Mouse (Mus musculus): ENCODE measurements at regions not wholly inside any gene's neighbourhood (a gene's known extent, or its start where the extent isn't known, plus 50 kb on each side); places are given as distances from the start of the nearest gene placed in this dataset.
A peak's percentile ranks its signal among the peaks of the same experiment; 100 is the strongest.

GRCm38 (mm10) chr1:92371357-92371981 lies 102.2 kb downstream of the Ndufa10 start:
- H3K36me3 ChIP-seq (ENCODE audit: control insufficient read depth, insufficient read depth, low read length): no peaks in the 10 kb centered on the region
- TF ChIP-seq POLR2A (IDR thresholded peaks at IDR 0.05; ENCODE audit: control insufficient read depth, low read depth, low read length) (no peak), CTCF (IDR thresholded peaks at IDR 0.05; ENCODE audit: control insufficient read depth, insufficient read depth, insufficient replicate concordance, low read depth, low read length) (no peak)
- H3K27me3 ChIP-seq (ENCODE audit: control insufficient read depth, insufficient read depth, low read length): no peaks in the 10 kb centered on the region
- H3K4me3 ChIP-seq (ENCODE audit: control insufficient read depth, low read depth, low read length): no peak overlapping the region
- H3K4me1 ChIP-seq (ENCODE audit: control insufficient read depth, insufficient read depth, low read length): peaks cover 6% of the 10 kb centered on the region
- H3K27ac ChIP-seq (ENCODE audit: control insufficient read depth, insufficient read depth, low read depth, low read length): no peak overlapping the region

GRCm38 (mm10) chr1:92370842-92371241 lies 102.8 kb downstream of the Ndufa10 start:
- Histone ChIP-seq H3K4me1 (ENCODE audit: control insufficient read depth, insufficient read depth, low read length) (peaks cover 6% of the 10 kb centered on the region), H3K4me3 (ENCODE audit: control insufficient read depth, low read depth, low read length) (no peak overlapping the region), H3K36me3 (ENCODE audit: control insufficient read depth, insufficient read depth, low read length) (no peaks in the 10 kb centered on the region), H3K27me3 (ENCODE audit: control insufficient read depth, insufficient read depth, low read length) (no peaks in the 10 kb centered on the region), H3K27ac (ENCODE audit: control insufficient read depth, insufficient read depth, low read depth, low read length) (no peak overlapping the region)
- no peak for TF ChIP-seq CTCF (IDR thresholded peaks at IDR 0.05; ENCODE audit: control insufficient read depth, insufficient read depth, insufficient replicate concordance, low read depth, low read length)
- no peak for TF ChIP-seq POLR2A (IDR thresholded peaks at IDR 0.05; ENCODE audit: control insufficient read depth, low read depth, low read length)

- no peaks in the 10 kb centered on the region for H3K27me3 ChIP-seq (ENCODE audit: control insufficient read depth, insufficient read depth, low read length)
- peaks cover 6% of the 10 kb centered on the region for H3K4me1 ChIP-seq (ENCODE audit: control insufficient read depth, insufficient read depth, low read length)
- no peaks in the 10 kb centered on the region for H3K36me3 ChIP-seq (ENCODE audit: control insufficient read depth, insufficient read depth, low read length)
- H3K4me3 ChIP-seq (ENCODE audit: control insufficient read depth, low read depth, low read length): no peak overlapping the region
- H3K27ac ChIP-seq (ENCODE audit: control insufficient read depth, insufficient read depth, low read depth, low read length): no peak overlapping the region
- TF ChIP-seq CTCF (IDR thresholded peaks at IDR 0.05; ENCODE audit: control insufficient read depth, insufficient read depth, insufficient replicate concordance, low read depth, low read length) (no peak), POLR2A (IDR thresholded peaks at IDR 0.05; ENCODE audit: control insufficient read depth, low read depth, low read length) (no peak)
Measured at GRCm38 (mm10) chr1:92369972-92370371, 103.7 kb downstream of the Ndufa10 start.

DNA sequence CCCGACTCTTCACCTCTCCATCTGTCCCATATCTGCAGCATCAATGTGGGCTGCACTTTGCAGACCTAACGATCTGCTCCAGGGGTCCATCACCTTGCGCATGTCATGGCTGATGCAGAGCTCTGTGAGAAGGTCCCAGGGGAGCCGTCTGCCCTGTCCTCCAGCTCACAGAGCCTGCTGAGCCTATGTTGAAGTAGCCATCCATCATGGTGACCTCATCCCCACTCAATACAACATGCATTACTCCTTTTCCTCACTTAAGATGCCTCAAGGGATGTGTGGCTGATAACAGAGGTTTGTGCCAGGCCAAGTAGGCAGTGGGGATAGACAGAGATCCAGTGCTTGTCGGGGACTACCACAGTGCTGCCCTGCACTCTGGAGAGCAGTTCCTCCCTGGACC lies 107.4 kb downstream of the Ndufa10 start:
- Histone ChIP-seq H3K4me1 (ENCODE audit: control insufficient read depth, insufficient read depth, low read length) (no peaks in the 10 kb centered on the region; the same call in 1 of the 2 replicates), H3K27ac (ENCODE audit: control insufficient read depth, insufficient read depth, low read depth, low read length) (no peak overlapping the region), H3K27me3 (ENCODE audit: control insufficient read depth, insufficient read depth, low read length) (no peaks in the 10 kb centered on the region), H3K4me3 (ENCODE audit: control insufficient read depth, low read depth, low read length) (no peak overlapping the region), H3K36me3 (ENCODE audit: control insufficient read depth, insufficient read depth, low read length) (no peaks in the 10 kb centered on the region)
- no peak for TF ChIP-seq POLR2A (IDR thresholded peaks at IDR 0.05; ENCODE audit: control insufficient read depth, low read depth, low read length)
- TF ChIP-seq CTCF (IDR thresholded peaks at IDR 0.05; ENCODE audit: control insufficient read depth, insufficient read depth, insufficient replicate concordance, low read depth, low read length): no peak

DNA sequence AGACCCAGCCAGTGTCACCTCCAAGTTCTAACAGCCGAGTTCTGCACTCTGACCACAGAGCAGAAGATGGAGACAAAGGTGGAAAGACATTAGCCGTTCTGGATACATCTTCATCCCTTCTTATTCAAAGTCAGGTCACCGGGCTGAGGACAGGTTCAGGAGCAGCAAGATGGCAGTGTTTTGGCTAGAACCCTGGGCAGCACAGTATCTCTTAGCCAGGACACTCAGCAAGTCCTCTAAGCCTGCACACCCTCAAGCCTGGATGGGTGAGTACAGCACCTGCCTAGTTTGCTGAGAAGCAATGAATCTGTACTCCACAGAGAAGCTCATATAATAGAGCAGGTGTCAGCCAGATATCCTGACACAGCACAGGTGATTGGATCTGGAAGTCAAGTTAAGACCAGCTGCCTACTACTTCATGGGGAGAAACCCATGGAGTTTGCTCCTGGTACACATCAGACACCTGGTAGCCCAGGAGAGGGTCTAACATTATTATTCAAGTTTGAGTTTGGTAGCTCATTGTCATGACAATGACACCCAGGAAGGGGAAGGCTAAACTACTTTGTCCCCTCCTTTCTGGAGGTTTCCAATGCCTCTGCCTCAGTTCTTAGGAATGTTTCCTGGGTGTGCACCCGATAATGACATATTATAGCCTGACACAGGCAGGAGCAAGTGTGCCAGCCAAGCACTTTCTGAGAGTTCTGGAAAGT lies 108.1 kb downstream of the Ndufa10 start:
- Histone ChIP-seq H3K27me3 (ENCODE audit: control insufficient read depth, insufficient read depth, low read length) (no peaks in the 10 kb centered on the region), H3K4me1 (ENCODE audit: control insufficient read depth, insufficient read depth, low read length) (no peaks in the 10 kb centered on the region), H3K36me3 (ENCODE audit: control insufficient read depth, insufficient read depth, low read length) (no peaks in the 10 kb centered on the region), H3K4me3 (ENCODE audit: control insufficient read depth, low read depth, low read length) (no peak overlapping the region), H3K27ac (ENCODE audit: control insufficient read depth, insufficient read depth, low read depth, low read length) (no peak overlapping the region)
- TF ChIP-seq POLR2A (IDR thresholded peaks at IDR 0.05; ENCODE audit: control insufficient read depth, low read depth, low read length) (no peak), CTCF (IDR thresholded peaks at IDR 0.05; ENCODE audit: control insufficient read depth, insufficient read depth, insufficient replicate concordance, low read depth, low read length) (no peak)

DNA sequence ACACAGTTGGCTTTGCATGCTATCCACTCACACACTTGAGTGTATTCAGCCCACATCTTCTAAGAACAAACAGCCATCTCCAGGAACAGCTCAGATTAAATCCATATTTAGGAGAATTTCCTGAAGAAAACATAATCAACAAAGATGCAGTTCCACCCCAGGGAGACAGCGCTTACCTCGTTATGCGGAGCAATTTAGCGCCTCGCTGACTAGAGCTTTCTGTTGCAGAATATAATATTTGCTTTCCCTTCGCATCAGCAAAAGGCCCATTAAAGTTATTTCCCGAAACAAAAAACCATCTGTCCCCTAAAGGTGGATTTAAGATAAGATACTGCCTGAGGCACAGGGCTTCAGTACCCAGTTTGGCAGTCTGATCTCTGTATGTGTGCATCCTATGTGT lies 112.0 kb downstream of the Ndufa10 start:
- Histone ChIP-seq H3K4me3 (ENCODE audit: control insufficient read depth, low read depth, low read length) (no peak overlapping the region), H3K27ac (ENCODE audit: control insufficient read depth, insufficient read depth, low read depth, low read length) (no peak overlapping the region), H3K4me1 (ENCODE audit: control insufficient read depth, insufficient read depth, low read length) (no peaks in the 10 kb centered on the region), H3K27me3 (ENCODE audit: control insufficient read depth, insufficient read depth, low read length) (no peaks in the 10 kb centered on the region), H3K36me3 (ENCODE audit: control insufficient read depth, insufficient read depth, low read length) (no peaks in the 10 kb centered on the region)
- TF ChIP-seq CTCF (IDR thresholded peaks at IDR 0.05; ENCODE audit: control insufficient read depth, insufficient read depth, insufficient replicate concordance, low read depth, low read length): no peak
- TF ChIP-seq POLR2A (IDR thresholded peaks at IDR 0.05; ENCODE audit: control insufficient read depth, low read depth, low read length): no peak

GRCm38 (mm10) chr1:92360255-92360654 lies 113.4 kb downstream of the Ndufa10 start:
- no peaks in the 10 kb centered on the region for H3K4me1 ChIP-seq (ENCODE audit: control insufficient read depth, insufficient read depth, low read length)
- no peaks in the 10 kb centered on the region for H3K36me3 ChIP-seq (ENCODE audit: control insufficient read depth, insufficient read depth, low read length)
- no peak overlapping the region for H3K27ac ChIP-seq (ENCODE audit: control insufficient read depth, insufficient read depth, low read depth, low read length)
- TF ChIP-seq CTCF (IDR thresholded peaks at IDR 0.05; ENCODE audit: control insufficient read depth, insufficient read depth, insufficient replicate concordance, low read depth, low read length): peak; percentile 87; the same call in 1 of the 2 replicates
- TF ChIP-seq POLR2A (IDR thresholded peaks at IDR 0.05; ENCODE audit: control insufficient read depth, low read depth, low read length): no peak
- no peaks in the 10 kb centered on the region for H3K27me3 ChIP-seq (ENCODE audit: control insufficient read depth, insufficient read depth, low read length)
- no peak overlapping the region for H3K4me3 ChIP-seq (ENCODE audit: control insufficient read depth, low read depth, low read length)
